Mouse (Mus musculus): ENCODE measurements around the gene Rfx3.

Gene Rfx3

DNA sequence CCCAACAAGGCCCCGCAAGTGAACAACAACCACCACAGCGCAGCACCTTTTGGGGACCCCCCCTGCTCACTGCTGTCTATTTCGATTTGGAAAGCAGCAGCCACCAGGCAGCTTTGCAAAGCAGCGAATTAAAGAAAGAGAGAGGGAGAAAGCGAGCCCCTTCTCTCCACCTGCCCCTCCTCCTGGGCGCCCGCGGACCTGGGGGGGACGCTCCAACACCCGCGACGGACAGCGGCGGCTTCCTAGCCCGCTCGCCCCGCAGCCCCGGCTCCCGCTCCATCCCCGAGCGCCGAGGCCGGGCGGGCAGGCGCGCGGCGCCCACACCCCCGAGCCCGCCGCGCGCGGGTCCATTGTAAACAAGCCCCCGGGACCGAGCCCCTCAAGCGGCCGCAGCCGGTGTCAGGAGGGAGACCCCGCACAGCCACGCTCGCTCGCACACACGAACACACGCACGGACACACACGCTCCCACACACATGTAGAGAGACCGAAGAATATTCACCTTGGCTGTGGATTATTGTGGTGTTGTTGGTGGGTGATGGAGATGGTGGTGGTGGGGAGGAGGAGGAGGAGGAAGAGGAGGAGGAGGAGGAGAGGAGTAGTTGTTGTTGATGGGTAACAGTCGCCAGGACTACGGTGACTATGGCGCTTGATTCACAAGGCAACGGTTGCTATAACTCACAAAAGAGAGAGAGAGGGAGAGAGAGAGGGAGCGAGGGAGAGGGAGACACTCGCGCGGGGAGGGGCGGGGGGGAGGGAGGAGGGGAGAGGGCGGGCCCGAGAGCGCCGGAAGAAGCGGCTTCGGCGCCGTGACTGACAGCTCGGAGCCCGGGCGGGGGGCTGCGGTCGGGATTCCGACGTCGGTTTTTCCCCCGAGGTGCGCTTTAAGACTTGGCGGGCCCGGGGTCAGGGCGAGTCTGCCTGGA, at the start of gene Rfx3:
Gene Rfx3 (minus strand): TSS at position 696 of the 925 bp plus-strand sequence.
- DNase-seq (ENCODE audit: low spot score in 2 of 2): peak; percentile 59

- DNase-seq (ENCODE audit: low spot score in 2 of 2): no peak
Observed at GRCm38 (mm10) chr19:28052058-28052457, 41.1 kb upstream of the Rfx3 start.

DNA sequence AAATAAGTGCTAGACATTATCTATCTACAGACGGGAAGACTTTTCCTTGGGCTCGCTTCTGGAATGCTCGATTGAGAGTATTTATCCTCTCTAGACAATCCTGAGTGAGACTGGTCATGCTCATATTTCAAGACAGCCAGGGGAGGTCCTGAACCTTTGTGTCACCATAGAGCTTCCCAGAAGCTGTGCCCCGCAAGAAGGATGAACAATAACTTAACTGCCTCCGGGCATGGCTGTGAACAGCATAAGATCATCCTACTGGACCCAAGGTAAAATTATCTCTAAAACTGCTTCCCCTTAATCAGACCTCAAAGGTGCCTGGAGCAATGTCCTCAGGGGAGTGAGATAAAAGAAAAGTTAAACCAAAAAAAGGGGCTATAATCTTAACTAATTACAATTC, 40.6 kb upstream of the Rfx3 start:
- DNase-seq (ENCODE audit: low spot score in 2 of 2): no peak

- no peak for DNase-seq (ENCODE audit: low spot score in 2 of 2)
Observed at GRCm38 (mm10) chr19:28049280-28049679, 38.3 kb upstream of the Rfx3 start.

DNA sequence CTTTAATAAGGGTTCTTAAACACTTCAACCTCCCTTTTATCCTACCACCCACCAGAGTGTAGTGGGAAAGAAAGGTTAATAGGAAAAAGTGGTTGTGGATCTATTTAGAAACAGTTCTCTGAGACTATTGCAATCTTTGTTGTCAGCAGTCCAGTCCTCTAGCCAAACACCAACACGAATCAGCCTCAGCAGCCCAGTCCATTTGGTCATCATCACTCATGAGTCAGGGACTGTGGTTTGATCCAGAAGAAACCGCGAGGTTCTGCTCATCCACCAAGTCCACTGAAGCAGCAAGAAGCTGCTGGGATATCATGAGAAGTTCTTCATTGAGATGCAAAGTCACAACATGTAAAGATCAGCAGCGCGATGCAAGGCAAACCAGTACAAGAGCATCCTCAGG, 35.8 kb upstream of the Rfx3 start:
- no peak for DNase-seq (ENCODE audit: low spot score in 2 of 2)

GRCm38 (mm10) chr19:28044950-28045349, 34.0 kb upstream of the Rfx3 start:
- peak in 1 of 2 experiments; percentile 37 for DNase-seq (ENCODE audit: low spot score in 2 of 2)

GRCm38 (mm10) chr19:28011718-28012499, 943 bp upstream of the Rfx3 start:
- DNase-seq (ENCODE audit: low spot score in 2 of 2): peak; percentile 48 to 80

- DNase-seq (ENCODE audit: low spot score in 2 of 2): peak; percentile 98
Observed at GRCm38 (mm10) chr19:28011396-28011717, 391 bp upstream of the Rfx3 start.

DNA sequence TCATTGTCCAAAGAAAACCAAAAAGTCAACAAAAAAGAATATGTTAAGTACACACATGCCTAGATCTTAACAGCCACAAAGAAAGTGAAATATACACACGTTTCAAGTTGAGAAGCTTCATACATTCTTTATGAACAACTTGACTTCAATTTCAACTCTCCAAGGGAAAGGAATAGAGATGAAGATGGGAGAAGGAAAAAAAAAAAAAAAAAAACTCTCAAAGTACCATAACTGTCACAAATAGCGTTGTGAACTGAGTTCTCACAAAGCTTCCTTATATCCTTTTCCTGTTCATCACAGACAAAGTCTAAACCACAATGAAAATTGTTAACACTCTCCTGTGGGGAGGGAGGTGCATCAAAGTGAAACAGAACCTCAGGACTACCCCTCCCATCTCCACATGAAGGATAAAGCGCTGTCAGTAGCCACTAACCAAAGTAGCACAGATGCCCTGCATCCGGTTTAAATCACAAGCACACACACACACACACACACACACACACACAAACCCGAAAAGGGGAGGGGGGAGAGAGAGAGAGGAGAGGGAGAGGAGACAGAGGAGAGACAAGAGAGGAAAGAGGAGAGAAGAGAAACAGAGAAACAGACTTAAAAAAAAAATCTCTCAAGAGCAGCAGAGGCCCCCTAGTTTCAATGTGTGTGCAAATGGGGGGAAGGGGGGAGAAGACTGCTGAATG, 1.2 kb downstream of the Rfx3 start:
- DNase-seq (ENCODE audit: low spot score in 2 of 2): peak; percentile 42 to 60

DNA sequence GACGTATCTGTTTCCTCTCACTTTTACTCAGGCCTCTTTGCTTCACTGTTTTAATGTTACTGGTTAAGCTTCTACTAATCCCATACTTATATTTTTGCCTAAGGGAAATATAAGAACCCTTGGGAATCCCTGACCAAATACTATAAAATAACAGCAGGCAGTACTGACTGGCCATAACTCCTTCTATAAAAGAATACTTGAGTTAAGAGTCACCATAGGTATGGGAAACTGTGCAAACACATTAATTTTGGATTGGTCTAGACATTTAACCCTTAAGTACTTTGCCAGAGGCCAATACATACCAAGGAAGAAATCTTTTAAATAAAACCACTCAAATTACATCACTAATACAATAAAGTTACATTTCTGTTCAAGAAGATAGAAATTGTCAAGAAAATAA, 6.8 kb downstream of the Rfx3 start:
- DNase-seq (ENCODE audit: low spot score in 2 of 2): no peak

DNA sequence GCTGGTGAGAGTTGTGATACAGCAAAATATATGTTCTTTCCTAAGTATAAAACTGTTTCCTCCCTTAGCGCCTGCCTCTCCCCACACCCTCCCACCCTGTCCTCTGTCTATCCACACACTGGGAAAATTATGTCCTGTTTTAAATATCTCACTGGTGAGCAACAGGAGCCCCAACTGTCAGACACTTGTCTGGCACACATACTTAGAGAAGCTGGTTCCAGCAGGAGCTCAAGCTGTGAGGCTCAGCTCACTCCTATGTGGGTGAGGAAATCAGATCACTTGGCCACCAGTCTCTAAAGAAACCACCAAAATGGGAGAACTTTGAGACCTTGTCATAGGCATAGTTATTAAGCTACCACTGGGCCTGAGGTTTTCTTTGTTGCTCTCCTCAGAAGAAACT, 7.5 kb downstream of the Rfx3 start:
- DNase-seq (ENCODE audit: low spot score in 2 of 2): peak; percentile 36 to 65

GRCm38 (mm10) chr19:28002708-28003107, 8.3 kb downstream of the Rfx3 start:
- DNase-seq (ENCODE audit: low spot score in 2 of 2): no peak

DNA sequence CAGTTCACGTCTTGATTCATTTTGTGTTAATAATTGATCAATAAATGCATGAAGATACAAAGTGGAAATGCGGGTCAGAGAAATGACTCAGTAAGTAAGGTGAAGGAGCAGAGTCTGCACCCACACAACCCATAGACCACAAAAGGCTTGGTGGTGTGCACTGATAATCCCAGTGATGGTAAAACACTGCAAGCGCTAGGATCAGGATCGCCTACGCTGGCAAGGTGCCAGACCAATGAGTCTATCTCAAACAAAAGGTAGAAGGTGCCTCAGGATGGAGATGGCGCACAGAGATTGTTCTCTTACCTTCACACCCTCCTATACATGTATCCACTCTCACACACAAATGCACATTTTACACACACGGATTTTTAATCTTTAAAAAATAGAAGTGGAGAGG, 18.2 kb downstream of the Rfx3 start:
- no peak for DNase-seq (ENCODE audit: low spot score in 2 of 2)

GRCm38 (mm10) chr19:27988746-27989145, 22.2 kb downstream of the Rfx3 start:
- no peak for DNase-seq (ENCODE audit: low spot score in 2 of 2)

DNA sequence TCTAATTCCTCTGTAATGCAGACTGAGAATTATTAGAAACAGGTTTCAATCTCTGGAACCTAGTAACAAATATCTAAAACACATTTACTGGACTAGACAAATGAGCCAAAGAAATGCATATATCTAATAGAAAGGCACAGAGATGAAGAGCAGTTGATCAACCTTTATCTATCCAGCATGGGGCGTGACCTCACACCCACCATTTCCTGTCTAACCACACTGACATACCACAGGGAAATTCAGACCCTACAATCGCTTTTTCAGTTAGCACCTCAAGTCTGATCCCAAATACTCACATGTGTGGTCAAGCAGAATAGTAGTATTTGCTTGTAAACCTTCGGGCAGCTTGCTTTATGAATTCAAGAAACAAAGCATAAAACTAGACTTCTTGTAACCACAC, 43.4 kb downstream of the Rfx3 start:
- no peak for DNase-seq (ENCODE audit: low spot score in 2 of 2)

DNA sequence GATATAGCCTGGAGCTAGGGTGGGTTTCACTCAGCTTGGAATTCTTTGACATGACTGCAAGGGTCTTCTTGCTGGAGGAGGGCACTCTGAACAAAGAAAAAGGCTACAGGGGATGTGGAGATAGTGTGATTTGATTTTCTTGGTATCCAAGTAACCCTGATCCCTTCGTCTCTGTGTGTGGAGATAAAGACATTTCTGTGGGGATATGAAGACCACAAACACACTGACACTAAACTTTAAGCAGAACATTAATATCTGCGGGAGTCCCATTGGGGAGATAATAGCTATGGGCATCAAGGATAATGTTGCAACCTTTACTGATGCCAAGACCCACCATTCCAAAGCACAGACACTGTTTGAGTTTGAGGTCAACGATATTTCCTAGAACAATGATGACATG, 49.7 kb downstream of the Rfx3 start:
- no peak for DNase-seq (ENCODE audit: low spot score in 2 of 2)

DNA sequence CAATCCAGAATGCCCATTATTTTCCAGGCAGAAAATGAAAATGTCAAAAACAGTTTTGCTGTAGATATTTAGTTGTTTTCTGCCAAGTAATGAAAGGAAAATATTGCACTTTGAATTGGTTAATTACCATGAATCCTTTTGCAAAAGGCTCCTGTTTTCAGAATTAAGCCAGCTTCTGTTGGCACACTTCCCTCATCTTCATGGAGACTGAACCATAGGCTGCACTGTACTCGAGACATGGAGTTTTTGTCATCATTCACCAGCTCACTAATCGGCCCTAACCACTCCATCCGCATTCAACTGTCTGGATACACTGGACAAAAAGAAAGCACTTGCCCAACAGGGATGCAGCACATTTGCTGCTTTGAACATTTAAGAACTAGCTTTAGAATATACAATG, 75.5 kb downstream of the Rfx3 start:
- no peak for DNase-seq (ENCODE audit: low spot score in 2 of 2)

GRCm38 (mm10) chr19:27931136-27931535, 79.8 kb downstream of the Rfx3 start:
- no peak for DNase-seq (ENCODE audit: low spot score in 2 of 2)

GRCm38 (mm10) chr19:27926378-27926777, 84.6 kb downstream of the Rfx3 start:
- DNase-seq (ENCODE audit: low spot score in 2 of 2): no peak

DNA sequence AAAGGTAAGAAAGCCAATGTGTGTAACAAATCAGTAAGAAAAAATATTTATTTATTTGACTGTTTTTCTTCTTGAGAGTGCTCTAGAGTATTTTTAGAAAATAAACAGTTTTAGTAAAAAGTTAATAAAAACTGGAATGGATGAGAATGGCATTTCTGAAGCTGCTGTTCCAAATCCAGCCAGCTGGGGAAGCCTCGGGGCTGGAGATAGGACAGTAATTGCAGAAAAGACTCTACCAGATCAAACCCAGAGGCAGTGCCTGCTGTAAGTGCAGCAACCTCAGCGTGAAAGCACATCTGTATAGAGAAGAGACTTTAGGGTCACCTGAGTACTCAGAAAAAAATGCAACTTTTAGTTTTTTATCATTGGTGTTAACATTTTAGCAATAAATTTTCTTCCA, 91.9 kb downstream of the Rfx3 start:
- no peak for DNase-seq (ENCODE audit: low spot score in 2 of 2)

DNA sequence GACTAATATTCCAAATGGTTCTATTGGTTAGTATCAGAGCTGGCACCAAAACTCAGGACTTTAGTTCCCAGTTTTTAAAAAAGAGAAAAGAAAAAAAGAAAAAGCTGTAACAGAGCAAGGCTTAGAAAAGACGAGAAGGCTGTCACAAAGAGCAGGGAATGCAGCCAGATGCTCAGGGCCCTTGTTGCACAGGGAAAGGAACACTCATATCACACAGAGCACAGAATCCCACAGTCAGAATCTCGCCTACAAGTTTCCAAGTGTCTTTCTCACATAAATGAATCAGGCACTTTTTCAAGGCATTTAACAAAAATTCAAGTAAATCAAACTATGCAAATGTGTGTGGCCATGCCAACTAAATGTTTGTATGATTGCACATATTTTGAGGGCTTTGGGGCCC, 94.5 kb downstream of the Rfx3 start:
- peak; percentile 38 to 47 for DNase-seq (ENCODE audit: low spot score in 2 of 2)

DNA sequence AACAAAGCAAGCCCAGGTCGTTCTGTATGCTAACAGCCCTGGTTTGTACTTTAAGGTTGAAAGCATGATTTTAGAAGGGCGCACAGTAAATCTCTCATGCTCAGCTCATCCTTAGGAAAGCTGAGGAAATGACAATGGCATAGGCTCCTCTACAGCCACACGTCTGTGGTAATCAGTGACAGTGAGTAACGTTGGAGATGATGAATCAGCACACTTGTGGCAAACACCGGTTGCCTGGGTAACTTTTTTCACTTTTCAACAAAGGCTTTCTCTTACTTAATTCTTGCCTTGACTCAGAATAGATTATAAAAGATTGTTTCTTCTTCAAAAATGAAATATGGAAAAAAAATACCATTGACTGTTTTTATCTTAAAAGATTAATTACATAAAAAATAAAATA, 104.0 kb downstream of the Rfx3 start:
- no peak for DNase-seq (ENCODE audit: low spot score in 2 of 2)

All from right cerebral cortex, postnatal 10 days (tissue).